Mouse (Mus musculus): Measurements from ENCODE around the gene H60b.
A peak's percentile ranks its signal among the peaks of the same experiment; 100 is the strongest.
"Not testable (repeated sequence)": the region's sequence is repeated elsewhere in the genome, so short reads cannot be mapped to it uniquely, and the experiment has no call there.

The H60b gene

GRCm38 (mm10) chr10:22158310-22158999 lies at the start of gene H60b, which contains the start of gene Raet1e:
Gene H60b (plus strand): TSS chr10:22158586.
Gene Raet1e (plus strand): TSS chr10:22158569.
- DNase-seq (ENCODE audit: inconsistent age in 2 of 2, low spot score in 1 of 2), result peak; percentile 58 to 88

GRCm38 (mm10) chr10:22140665-22141280 lies 17.6 kb upstream of the H60b start:
- peak; percentile 82 to 93 for DNase-seq (ENCODE audit: inconsistent age in 2 of 2, low spot score in 1 of 2)

GRCm38 (mm10) chr10:22142194-22142593 lies 16.2 kb upstream of the H60b start:
- peak in 1 of 2 experiments; percentile 54 for DNase-seq (ENCODE audit: inconsistent age in 2 of 2, low spot score in 1 of 2)

- no peak for DNase-seq (ENCODE audit: inconsistent age in 2 of 2, low spot score in 1 of 2)
Measured at GRCm38 (mm10) chr10:22142926-22143325, 15.5 kb upstream of the H60b start.

GRCm38 (mm10) chr10:22148441-22149072 lies 9.8 kb upstream of the H60b start:
- peak; percentile 87 to 95 for DNase-seq (ENCODE audit: inconsistent age in 2 of 2, low spot score in 1 of 2)

GRCm38 (mm10) chr10:22149073-22149690 lies 9.2 kb upstream of the H60b start, which contains the start of gene E030030I06Rik:
Gene E030030I06Rik (minus strand): TSS chr10:22149270.
- no peak for DNase-seq (ENCODE audit: inconsistent age in 2 of 2, low spot score in 1 of 2)

- peak; percentile 26 to 81 for DNase-seq (ENCODE audit: inconsistent age in 2 of 2, low spot score in 1 of 2)
Measured at GRCm38 (mm10) chr10:22149691-22150465, 8.5 kb upstream of the H60b start.

GRCm38 (mm10) chr10:22150593-22150992 lies 7.8 kb upstream of the H60b start:
- DNase-seq (ENCODE audit: inconsistent age in 2 of 2, low spot score in 1 of 2), result peak in 1 of 2 experiments; percentile 61

GRCm38 (mm10) chr10:22151056-22151862 lies 7.1 kb upstream of the H60b start:
- peak in 1 of 2 experiments; percentile 44 for DNase-seq (ENCODE audit: inconsistent age in 2 of 2, low spot score in 1 of 2)

- DNase-seq (ENCODE audit: inconsistent age in 2 of 2, low spot score in 1 of 2), result peak in 1 of 2 experiments; percentile 46
Measured at GRCm38 (mm10) chr10:22151863-22152640, 6.3 kb upstream of the H60b start.

- DNase-seq (ENCODE audit: inconsistent age in 2 of 2, low spot score in 1 of 2), result peak in 1 of 2 experiments; percentile 57
Measured at GRCm38 (mm10) chr10:22153147-22153690, 5.2 kb upstream of the H60b start.

- peak in 1 of 2 experiments; percentile 66 for DNase-seq (ENCODE audit: inconsistent age in 2 of 2, low spot score in 1 of 2)
Measured at GRCm38 (mm10) chr10:22154127-22154526, 4.3 kb upstream of the H60b start.

- no peak for DNase-seq (ENCODE audit: inconsistent age in 2 of 2, low spot score in 1 of 2)
Measured at GRCm38 (mm10) chr10:22154871-22155799, 3.3 kb upstream of the H60b start.

GRCm38 (mm10) chr10:22159131-22159561 lies 760 bp downstream of the H60b start:
- DNase-seq (ENCODE audit: inconsistent age in 2 of 2, low spot score in 1 of 2), result peak in 1 of 2 experiments; percentile 53

GRCm38 (mm10) chr10:22159581-22160140 lies 1.3 kb downstream of the H60b start:
- DNase-seq (ENCODE audit: inconsistent age in 2 of 2, low spot score in 1 of 2), result no peak

- not testable (repeated sequence) for DNase-seq (ENCODE audit: inconsistent age in 2 of 2, low spot score in 1 of 2)
Measured at GRCm38 (mm10) chr10:22163279-22163678, 4.9 kb downstream of the H60b start.
